Mouse (Mus musculus) brain, embryonic 18.5 days (tissue): ENCODE results near the gene Pctp.
A peak's percentile ranks its signal among the peaks of the same experiment; 100 is the strongest.

Source experiments
- DNase-seq: peaks from one replicate; pipeline ENCODE4 v3.0.0-alpha.2; 2012; ENCODE audit warnings: low read depth, low spot score

The Pctp gene

GRCm38 (mm10) chr11:90002231-90002986, at the start of gene Pctp:
TSS of gene Pctp (minus strand) at chr11:90002894.
- DNase-seq: no peak

GRCm38 (mm10) chr11:90050016-90050415, 47.3 kb upstream of the Pctp start:
- DNase-seq: no peak

- no peak for DNase-seq
Measured at GRCm38 (mm10) chr11:90047271-90047670, 44.6 kb upstream of the Pctp start.

- DNase-seq: no peak
Measured at GRCm38 (mm10) chr11:90046211-90046610, 43.5 kb upstream of the Pctp start.

- no peak for DNase-seq
Measured at GRCm38 (mm10) chr11:90044459-90044858, 41.8 kb upstream of the Pctp start.

GRCm38 (mm10) chr11:90038022-90038421, 35.3 kb upstream of the Pctp start:
- DNase-seq: no peak

GRCm38 (mm10) chr11:90036416-90036815, 33.7 kb upstream of the Pctp start:
- DNase-seq: no peak

GRCm38 (mm10) chr11:90035532-90035931, 32.8 kb upstream of the Pctp start:
- no peak for DNase-seq

- no peak for DNase-seq
Measured at GRCm38 (mm10) chr11:90034646-90035045, 32.0 kb upstream of the Pctp start.

- no peak for DNase-seq
Measured at GRCm38 (mm10) chr11:90033442-90033841, 30.7 kb upstream of the Pctp start.

GRCm38 (mm10) chr11:90032807-90033206, 30.1 kb upstream of the Pctp start:
- DNase-seq: no peak

GRCm38 (mm10) chr11:90031076-90031475, 28.4 kb upstream of the Pctp start:
- no peak for DNase-seq

- DNase-seq: peak; percentile 14
Measured at GRCm38 (mm10) chr11:90030557-90030956, 27.9 kb upstream of the Pctp start.

GRCm38 (mm10) chr11:90029841-90030398, 27.2 kb upstream of the Pctp start, which contains the start of gene Tmem100:
TSS of gene Tmem100 (plus strand) at chr11:90030348.
- DNase-seq: no peak

GRCm38 (mm10) chr11:90029354-90029753, 26.7 kb upstream of the Pctp start:
- peak; percentile 4 for DNase-seq

GRCm38 (mm10) chr11:90028746-90029145, 26.1 kb upstream of the Pctp start:
- DNase-seq: no peak

GRCm38 (mm10) chr11:90027216-90027615, 24.5 kb upstream of the Pctp start:
- DNase-seq: no peak

- DNase-seq: no peak
Measured at GRCm38 (mm10) chr11:90026802-90027174, 24.1 kb upstream of the Pctp start.

- no peak for DNase-seq
Measured at GRCm38 (mm10) chr11:90025891-90026801, 23.5 kb upstream of the Pctp start.

- peak; percentile 37 for DNase-seq
Measured at GRCm38 (mm10) chr11:90019161-90019560, 16.5 kb upstream of the Pctp start.

- no peak for DNase-seq
Measured at GRCm38 (mm10) chr11:90015281-90015680, 12.6 kb upstream of the Pctp start.

GRCm38 (mm10) chr11:90013657-90014056, 11.0 kb upstream of the Pctp start:
- DNase-seq: no peak
